In the genomic region with DNA sequence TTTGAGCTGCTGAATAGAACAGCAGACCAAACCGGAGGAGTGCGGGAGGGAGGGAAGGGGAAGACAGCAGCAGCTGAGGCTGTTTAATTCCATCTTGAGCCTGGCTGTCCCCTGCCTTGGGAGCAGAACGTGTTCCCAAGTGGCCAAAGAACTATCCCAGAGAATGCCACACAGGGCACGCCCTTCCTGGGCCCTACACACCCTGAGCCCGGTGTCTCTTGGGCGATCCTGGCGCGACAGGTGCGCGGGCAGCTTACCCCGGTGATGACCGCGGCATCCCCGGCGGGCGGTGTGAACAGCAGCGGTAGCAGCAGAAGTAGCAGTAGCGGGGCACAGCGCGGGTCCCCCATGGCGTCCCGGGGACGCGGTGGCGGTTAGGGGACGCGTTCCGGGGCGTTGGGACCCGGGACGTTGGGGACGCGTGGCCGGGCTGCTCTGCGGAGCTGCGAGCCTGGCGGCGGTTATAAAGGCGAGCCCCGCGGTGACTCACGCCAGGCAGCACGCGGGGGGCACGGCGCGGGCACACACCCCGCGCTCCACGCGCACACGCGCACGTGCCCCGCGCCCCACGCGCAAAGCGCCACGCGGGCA, we compare ENCODE assay signal across 9 mouse cellular contexts. TPM values are rescaled to one million over a fixed set of nuclear protein-coding genes. Genes with fewer than 3 reads are reported as not detected.
DNase-seq lines count a peak whose midpoint lies in the region; ATAC-seq and TF ChIP-seq lines count a peak whose summit lies in the region.
"Had no signal": no experiment of that assay in that cellular context is flagged by ENCODE, and none has a peak within 500 bp of the region (broad histone marks: within the 10 kb centered on the region; RNA-seq: fewer than 3 reads in every experiment).

A gene (minus strand): TSS at position 422 of the 591 bp plus-strand sequence.

- peak within 1 kb of the TSS; percentile 85 for H3K4me2 ChIP-seq in heart, embryonic 11.5 days
- peak within 1 kb of the TSS; percentile 76 for H3K4me2 ChIP-seq in midbrain, embryonic 16.5 days (ENCODE audit: low read length)

- no peak for TF ChIP-seq POLR2A in embryonic fibroblast, embryonic 13.5 days (IDR thresholded peaks at IDR 0.05; ENCODE audit: low read depth, low read length)

- H3K9me3 ChIP-seq in heart, embryonic 11.5 days (replicated peaks; ENCODE audit: control insufficient read depth, low read length), result no peaks in the 10 kb centered on the region
- no peaks in the 10 kb centered on the region for H3K9me3 ChIP-seq in midbrain, embryonic 16.5 days (replicated peaks; ENCODE audit: control insufficient read depth, low read length, poor library complexity, severe bottlenecking)

- H3K27me3 ChIP-seq in heart, embryonic 11.5 days (ENCODE audit: control insufficient read depth, insufficient read depth, low read length), result peaks cover 48% of the 10 kb centered on the region
- H3K27me3 ChIP-seq in midbrain, embryonic 16.5 days (ENCODE audit: control insufficient read depth, insufficient read depth, low read depth, low read length), result peaks cover 10% of the 10 kb centered on the region

- ATAC-seq in heart, embryonic 11.5 days (replicated peaks; ENCODE audit: insufficient number of reproducible peaks, low FRiP score, low TSS enrichment), result no peak
- no peak for ATAC-seq in midbrain, embryonic 16.5 days
- ATAC-seq: Patski had no signal

- WGBS in heart, embryonic 11.5 days (ENCODE audit: insufficient replicate concordance), result under 1% methylated on average over 53 of the region's 61 CpGs
- under 1% methylated on average over 47 of the region's 61 CpGs for whole genome bisulfite sequencing in midbrain, embryonic 16.5 days

- H3K4me3 ChIP-seq in heart, embryonic 11.5 days (ENCODE audit: low read depth, low read length), result peak within 1 kb of the TSS; percentile 54
- H3K4me3 ChIP-seq in embryonic fibroblast, embryonic 13.5 days (ENCODE audit: insufficient read depth, low read length), result peak within 1 kb of the TSS; percentile 16
- peak within 1 kb of the TSS; percentile 53 for H3K4me3 ChIP-seq in midbrain, embryonic 16.5 days (ENCODE audit: low read depth, low read length)

- TF ChIP-seq CTCF in embryonic fibroblast, embryonic 13.5 days (IDR thresholded peaks at IDR 0.05; ENCODE audit: borderline replicate concordance, insufficient read depth, low read length), result no peak

- peaks cover 4% of the 10 kb centered on the region; the same call in 1 of the 2 replicates for H3K4me1 ChIP-seq in heart, embryonic 11.5 days (ENCODE audit: control insufficient read depth, insufficient read depth, low read length)
- H3K4me1 ChIP-seq in embryonic fibroblast, embryonic 13.5 days (ENCODE audit: control insufficient read depth, insufficient read depth, low read length), result no peaks in the 10 kb centered on the region
- peaks cover 11% of the 10 kb centered on the region; the same call in 1 of the 2 replicates for H3K4me1 ChIP-seq in midbrain, embryonic 16.5 days (ENCODE audit: control insufficient read depth, insufficient read depth, low read length)

- DNase-seq in heart, adult 9 months (ENCODE audit: low spot score in 2 of 2), result no peak
- DNase-seq in adrenal gland, postnatal 10 days, result peak; percentile 19
- DNase-seq in kidney, postnatal 10 days, result peak; percentile 23
- DNase-seq in thymus, postnatal 25 days, result no peak
- DNase-seq in layer of hippocampus, postnatal 14 days (ENCODE audit: low spot score in 2 of 2), result no peak

- peak within 1 kb of the TSS; percentile 44; the same call in 1 of the 2 replicates for H3K9ac ChIP-seq in heart, embryonic 11.5 days (ENCODE audit: low read depth, low read length)
- peak within 1 kb of the TSS; percentile 62 for H3K9ac ChIP-seq in midbrain, embryonic 16.5 days (ENCODE audit: low read depth, low read length)

- H3K27ac ChIP-seq in heart, embryonic 11.5 days (ENCODE audit: low read depth, low read length), result no peak within 1 kb of the TSS
- no peak within 1 kb of the TSS for H3K27ac ChIP-seq in embryonic fibroblast, embryonic 13.5 days (ENCODE audit: insufficient read depth, low read length)
- H3K27ac ChIP-seq in midbrain, embryonic 16.5 days (ENCODE audit: low read length), result no peak within 1 kb of the TSS

- H3K36me3 ChIP-seq in heart, embryonic 11.5 days (ENCODE audit: control insufficient read depth, insufficient read depth, low read length), result no peaks in the 10 kb centered on the region
- no peaks in the 10 kb centered on the region for H3K36me3 ChIP-seq in midbrain, embryonic 16.5 days (ENCODE audit: control insufficient read depth, insufficient read depth, low read length)

RNA-seq across cellular contexts. Expression of the gene that starts here (rescaled TPM):
- not detected in 2 replicates for polyA plus RNA-seq in heart, embryonic 11.5 days (2014; fragmentation: Nextera tagmentation; extraction: Ambion mirVana)
- total RNA-seq in adrenal gland, postnatal 10 days (2021), result not detected
- not detected in 2 replicates for polyA plus RNA-seq in embryonic fibroblast, embryonic 13.5 days (2011; ENCODE audit: insufficient read length, low read depth, missing spikeins)
- 0.74 and 1.3 TPM in 2 replicates for polyA plus RNA-seq in midbrain, embryonic 16.5 days (2015; fragmentation: Nextera tagmentation; extraction: Ambion mirVana)
- total RNA-seq in layer of hippocampus, postnatal 14 days (2021), result 1 to 10 TPM; 1.0 to 1.3 TPM
- polyA plus RNA-seq: Patski had no signal

Comparison
In these comparisons a context has a peak if more than half of its experiments do, and no peak if none do; other contexts are left out.
1. Peak in DNase-seq in adrenal gland, postnatal 10 days; RNA of the gene not detected or under 1 TPM.